Mouse (Mus musculus) ES-E14 (cell line): Measurements from ENCODE around the gene Zp3r. TPM values are rescaled to one million over a fixed set of nuclear protein-coding genes. Genes with fewer than 3 reads are reported as not detected.
"Not testable (repeated sequence)": the region's sequence is repeated elsewhere in the genome, so short reads cannot be mapped to it uniquely, and the experiment has no call there.

Experiments
- DNase-seq: peaks from one replicate; pipeline ENCODE4 v3.0.0-alpha.2; 2013; ENCODE audit warnings: low read depth, low spot score
- H3K27ac ChIP-seq: 2 replicates; pipeline ENCODE4 v1.5.1; 2012; ENCODE audit warnings: low read depth, mild to moderate bottlenecking, low read length, moderate library complexity, mixed read lengths; ENCODE audit not compliant: poor library complexity, insufficient read depth, severe bottlenecking
- H3K36me3 ChIP-seq: 2 replicates; pipeline ENCODE4 v1.6.1; 2012; ENCODE audit warnings: mild to moderate bottlenecking, low read length, moderate library complexity, mixed read lengths; ENCODE audit not compliant: control insufficient read depth, poor library complexity, insufficient read depth, severe bottlenecking
- H3K4me1 ChIP-seq, 2 experiments: fragments of 150-350 bp in 1 of 2; sonication (generic) in 1 of 2; 2 replicates each; pipeline ENCODE4 v1.6.1; 2012; ENCODE audit warnings: low read length in 2 of 2, mild to moderate bottlenecking in 1 of 2, mixed read lengths in 1 of 2; ENCODE audit not compliant: control insufficient read depth in 2 of 2, insufficient read depth in 2 of 2, poor library complexity in 1 of 2
- H3K4me3 ChIP-seq, 2 experiments: fragments of 150-350 bp in 1 of 2; sonication (generic) in 1 of 2; 2 replicates each; pipeline ENCODE4 v1.5.1; 2012; ENCODE audit warnings: low read length in 2 of 2, low read depth in 1 of 2, mild to moderate bottlenecking in 1 of 2, mixed read lengths in 1 of 2; ENCODE audit not compliant: insufficient read depth in 1 of 2, poor library complexity in 1 of 2, severe bottlenecking in 1 of 2
- H3K9ac ChIP-seq: 2 replicates; pipeline ENCODE4 v1.6.1; 2012; ENCODE audit warnings: low read depth, mild to moderate bottlenecking, low read length, mixed read lengths; ENCODE audit not compliant: poor library complexity, insufficient read depth, severe bottlenecking
- H3K9me3 ChIP-seq: fragments of 150-350 bp; sonication (generic); 2 replicates; pipeline ENCODE4 v1.6.1; 2012; ENCODE audit warnings: low read depth, mild to moderate bottlenecking, low read length; ENCODE audit not compliant: control insufficient read depth, insufficient read depth
- CHD2 ChIP-seq: IDR thresholded peaks from 2 replicates; pipeline ENCODE4 v1.6.1; 2014; ENCODE audit warnings: mild to moderate bottlenecking, low read depth, low read length, inconsistent platforms
- HCFC1 ChIP-seq: IDR thresholded peaks from 2 replicates; pipeline ENCODE4 v1.6.1; 2012; ENCODE audit warnings: low read length, inconsistent platforms, borderline replicate concordance; ENCODE audit not compliant: insufficient read depth
- MAFK ChIP-seq: IDR thresholded peaks from 2 replicates; pipeline ENCODE4 v1.6.1; 2014; ENCODE audit warnings: mild to moderate bottlenecking, low read depth, low read length, inconsistent platforms; ENCODE audit not compliant: insufficient read depth
- ZC3H11A ChIP-seq: IDR thresholded peaks from 2 replicates; pipeline ENCODE4 v1.6.1; 2012; ENCODE audit warnings: low read depth, mild to moderate bottlenecking, inconsistent platforms, low read length, borderline replicate concordance
- ZNF384 ChIP-seq: IDR thresholded peaks from 2 replicates; pipeline ENCODE4 v1.6.1; 2012; ENCODE audit warnings: low read depth, low read length, inconsistent platforms
- in situ Hi-C, 2 experiments: fragments of 600-800 bp; cut with MboI; formaldehyde crosslinking; loops; one replicate each; pipeline ENCODE4 v1.15.1; 2025; ENCODE audit warnings: low sequenced_read_pairs in 2 of 2, inconsistent platforms in 1 of 2; ENCODE audit not compliant: unreplicated experiment in 2 of 2
- total RNA-seq: library from RNA; depleted of rRNA; stranded (reverse); fragments of 300-350 nt; gene quantifications from 2 replicates; pipeline ENCODE4 v1.2.3, GENCODE M21; 2012; rRNA removed

Zp3r gene
- total RNA-seq = not detected in 2 replicates

- Histone ChIP-seq H3K9ac (no peak within 1 kb of the TSS), H3K36me3 (no peaks in the 10 kb centered on the region), H3K27ac (no peak within 1 kb of the TSS), H3K9me3 (no peaks in the 10 kb centered on the region), H3K4me3 (no peak within 1 kb of the TSS), H3K4me1 (no peaks in the 10 kb centered on the region)
- in situ Hi-C loops = no loop called here
- no peak for DNase-seq
- TF ChIP-seq HCFC1 (no peak), ZC3H11A (no peak), CHD2 (no peak), MAFK (no peak), ZNF384 (no peak)
Observed at GRCm38 (mm10) chr1:130629521-130629920, at the start of gene Zp3r. Gene Zp3r, minus strand, starts transcription at chr1:130629621.

GRCm38 (mm10) chr1:130678551-130678950, 49.1 kb upstream of the Zp3r start:
- Histone ChIP-seq H3K9me3 (no peaks in the 10 kb centered on the region), H3K36me3 (no peaks in the 10 kb centered on the region), H3K9ac (no peak overlapping the region), H3K4me1 (no peaks in the 10 kb centered on the region), H3K4me3 (no peak overlapping the region), H3K27ac (no peak overlapping the region)
- in situ Hi-C loops = no loop called here
- no peak for DNase-seq
- TF ChIP-seq CHD2 (no peak), ZNF384 (no peak), HCFC1 (no peak), MAFK (no peak), ZC3H11A (no peak)

- H3K4me1 ChIP-seq, H3K27ac ChIP-seq, DNase-seq, in situ Hi-C loops, H3K4me3 ChIP-seq, H3K36me3 ChIP-seq, H3K9ac ChIP-seq, H3K9me3 ChIP-seq: not testable (repeated sequence)
Observed at GRCm38 (mm10) chr1:130663576-130663975, 34.2 kb upstream of the Zp3r start.

DNA sequence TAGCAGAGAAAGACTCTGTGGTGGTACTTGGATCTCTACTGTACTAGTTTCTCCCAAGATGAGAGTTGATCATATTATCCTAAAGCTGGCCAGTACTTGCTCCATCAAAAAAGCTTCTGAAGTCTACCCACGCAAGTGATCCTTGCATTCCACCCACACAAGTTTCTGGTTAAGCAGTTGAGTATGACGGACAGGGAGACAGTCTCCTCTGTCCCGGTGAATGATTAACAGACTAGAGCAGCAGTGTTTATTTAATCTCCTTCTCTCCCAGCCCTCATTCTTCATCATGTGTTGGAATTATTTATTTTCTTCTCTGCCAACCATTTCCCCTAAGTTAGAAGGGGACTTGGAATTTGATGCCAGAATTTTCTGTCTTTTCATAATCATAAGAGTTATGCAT, 32.0 kb upstream of the Zp3r start, which contains the start of gene C4bp:
Gene C4bp, minus strand, starts transcription at position 179 of the 400 bp plus-strand sequence.
- H3K4me1 ChIP-seq = no peaks in the 10 kb centered on the region
- H3K4me3 ChIP-seq = no peak within 1 kb of the TSS
- no peak within 1 kb of the TSS for H3K9ac ChIP-seq
- H3K36me3 ChIP-seq = no peaks in the 10 kb centered on the region
- in situ Hi-C loops = no loop called here
- no peaks in the 10 kb centered on the region for H3K9me3 ChIP-seq
- TF ChIP-seq ZNF384 (no peak), MAFK (no peak), ZC3H11A (no peak), CHD2 (no peak), HCFC1 (no peak)
- H3K27ac ChIP-seq = no peak within 1 kb of the TSS
- no peak for DNase-seq

DNA sequence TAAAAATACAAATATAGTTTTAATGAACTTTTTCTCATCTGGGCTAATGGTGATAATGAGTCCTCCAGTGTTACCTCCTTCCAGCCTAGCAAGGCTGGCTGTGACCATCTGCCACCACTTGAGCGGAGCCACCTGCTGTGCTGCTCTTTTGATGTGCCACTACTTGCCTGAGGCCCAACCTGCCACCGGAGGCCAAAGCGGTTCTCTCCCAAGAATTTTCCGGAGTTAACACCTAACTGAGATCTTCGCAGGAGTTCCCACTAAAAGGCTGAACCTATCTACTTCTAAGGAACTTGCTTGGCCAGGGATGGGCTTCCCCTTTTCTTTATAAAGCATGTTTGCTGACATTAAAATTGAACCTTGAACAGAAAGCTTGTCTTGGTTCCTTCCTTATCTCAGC, 30.2 kb upstream of the Zp3r start:
- in situ Hi-C loops, H3K9ac ChIP-seq, H3K36me3 ChIP-seq, DNase-seq, H3K27ac ChIP-seq, H3K4me3 ChIP-seq, H3K9me3 ChIP-seq, H3K4me1 ChIP-seq: not testable (repeated sequence)
